16 mouse cellular contexts compared by ENCODE assay signal in the genomic region with DNA sequence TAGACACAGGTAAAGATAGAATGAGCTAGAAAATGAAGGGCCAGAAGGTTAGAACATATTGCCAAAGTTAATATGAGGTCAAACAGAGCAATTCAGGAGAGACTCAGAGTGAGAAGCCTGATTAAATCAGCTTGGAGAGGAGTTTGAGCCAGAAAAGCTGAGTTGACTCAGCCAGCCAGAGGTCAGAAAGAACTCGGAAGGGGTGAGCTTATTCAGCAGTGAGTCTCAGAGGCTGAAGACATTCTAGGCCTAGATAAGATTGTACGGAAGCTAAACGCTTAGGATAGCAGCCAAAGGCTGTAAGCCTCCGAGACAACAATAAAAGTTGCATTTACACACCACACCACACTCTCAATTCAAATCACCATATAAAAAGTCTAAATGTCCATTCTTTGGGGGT.
DNase-seq lines count a peak whose midpoint lies in the region; ATAC-seq and TF ChIP-seq lines count a peak whose summit lies in the region.
"Had no signal": no experiment of that assay in that cellular context is flagged by ENCODE, and none has a peak within 500 bp of the region (broad histone marks: within the 10 kb centered on the region; RNA-seq: fewer than 3 reads in every experiment).

No protein-coding gene starts in this region.

- WGBS in lung, embryonic 14.5 days, result 51% methylated on average over 4 of the region's 4 CpGs
- 74% methylated on average over 4 of the region's 4 CpGs for WGBS in intestine, embryonic 15.5 days

- no peaks in the 10 kb centered on the region for H3K27me3 ChIP-seq in lung, embryonic 14.5 days (ENCODE audit: insufficient read depth, low read length)
- H3K27me3 ChIP-seq in intestine, embryonic 15.5 days (replicated peaks), result no peaks in the 10 kb centered on the region
- H3K27me3 ChIP-seq: heart, embryonic 15.5 days; hindbrain, embryonic 15.5 days; limb, embryonic 15.5 days had no signal

- no peak for ATAC-seq in lung, embryonic 14.5 days (ENCODE audit: insufficient read depth)
- no peak for ATAC-seq in intestine, embryonic 15.5 days
- ATAC-seq: forebrain, embryonic 14.5 days had no signal

- H3K9ac ChIP-seq in lung, embryonic 14.5 days, result no peak overlapping the region
- H3K9ac ChIP-seq in intestine, embryonic 15.5 days, result no peak overlapping the region
- H3K9ac ChIP-seq: heart, embryonic 15.5 days; hindbrain, embryonic 15.5 days; limb, embryonic 15.5 days had no signal

- intact Hi-C loops in heart, postnatal 25 days (cut with DNase I), result no loop called here

- peaks cover 9% of the 10 kb centered on the region; the same call in 1 of the 2 replicates for H3K36me3 ChIP-seq in lung, embryonic 14.5 days (ENCODE audit: insufficient read depth)
- H3K36me3 ChIP-seq in intestine, embryonic 15.5 days, result no peaks in the 10 kb centered on the region
- H3K36me3 ChIP-seq: heart, embryonic 15.5 days; hindbrain, embryonic 15.5 days; limb, embryonic 15.5 days had no signal

- H3K4me3 ChIP-seq in lung, embryonic 14.5 days (ENCODE audit: low read depth, low read length), result no peak overlapping the region
- H3K4me3 ChIP-seq in intestine, embryonic 15.5 days (replicated peaks), result no peak overlapping the region
- H3K4me3 ChIP-seq: heart, embryonic 15.5 days; hindbrain, embryonic 15.5 days; limb, embryonic 15.5 days had no signal

- H3K27ac ChIP-seq in lung, embryonic 14.5 days (ENCODE audit: low read depth), result no peak overlapping the region
- H3K27ac ChIP-seq in intestine, embryonic 15.5 days, result no peak overlapping the region
- H3K27ac ChIP-seq: heart, embryonic 15.5 days; hindbrain, embryonic 15.5 days; kidney, postnatal 0 days; limb, embryonic 15.5 days had no signal

- H3K4me1 ChIP-seq in lung, embryonic 14.5 days (ENCODE audit: insufficient read depth), result no peaks in the 10 kb centered on the region
- no peaks in the 10 kb centered on the region for H3K4me1 ChIP-seq in intestine, embryonic 15.5 days (replicated peaks)
- H3K4me1 ChIP-seq: heart, embryonic 15.5 days; hindbrain, embryonic 15.5 days; limb, embryonic 15.5 days had no signal

- no peak for TF ChIP-seq CTCF in lung, embryonic 14.5 days (IDR thresholded peaks at IDR 0.05; ENCODE audit: low read depth)

- DNase-seq in heart, adult 9 months (ENCODE audit: low spot score in 2 of 2), result peak; percentile 8 to 9
- DNase-seq in heart, postnatal 25 days (ENCODE audit: low spot score), result no peak
- DNase-seq in lung, embryonic 14.5 days, result peak; percentile 23
- DNase-seq in lung, postnatal 14 days, result no peak
- peak; percentile 42 to 55 for DNase-seq in adrenal gland, postnatal 36 days
- DNase-seq in B cell, adult 2 months, result no peak
- DNase-seq: cerebellum, postnatal 14 days; gastrocnemius, postnatal 36 days; lung, postnatal 36 days; thymus, postnatal 4 days had no signal

- H3K9me3 ChIP-seq in lung, embryonic 14.5 days (ENCODE audit: low read depth, low read length), result no peaks in the 10 kb centered on the region
- H3K9me3 ChIP-seq in intestine, embryonic 15.5 days, result no peaks in the 10 kb centered on the region
- H3K9me3 ChIP-seq: heart, embryonic 15.5 days; hindbrain, embryonic 15.5 days; limb, embryonic 15.5 days had no signal

- no peak overlapping the region for H3K4me2 ChIP-seq in lung, embryonic 14.5 days
- no peak overlapping the region for H3K4me2 ChIP-seq in intestine, embryonic 15.5 days (replicated peaks)
- H3K4me2 ChIP-seq: heart, embryonic 15.5 days; hindbrain, embryonic 15.5 days; limb, embryonic 15.5 days had no signal

Comparison
In these comparisons a context has a peak if more than half of its experiments do, and no peak if none do; other contexts are left out.
1. DNase-seq: peak in heart, adult 9 months (2 of 2), lung, embryonic 14.5 days (single experiment) and adrenal gland, postnatal 36 days (2 of 2); none in heart, postnatal 25 days (single experiment), lung, postnatal 14 days (single experiment) and B cell, adult 2 months (0 of 2).